Mouse (Mus musculus): ENCODE results near the gene Havcr2.

DNA sequence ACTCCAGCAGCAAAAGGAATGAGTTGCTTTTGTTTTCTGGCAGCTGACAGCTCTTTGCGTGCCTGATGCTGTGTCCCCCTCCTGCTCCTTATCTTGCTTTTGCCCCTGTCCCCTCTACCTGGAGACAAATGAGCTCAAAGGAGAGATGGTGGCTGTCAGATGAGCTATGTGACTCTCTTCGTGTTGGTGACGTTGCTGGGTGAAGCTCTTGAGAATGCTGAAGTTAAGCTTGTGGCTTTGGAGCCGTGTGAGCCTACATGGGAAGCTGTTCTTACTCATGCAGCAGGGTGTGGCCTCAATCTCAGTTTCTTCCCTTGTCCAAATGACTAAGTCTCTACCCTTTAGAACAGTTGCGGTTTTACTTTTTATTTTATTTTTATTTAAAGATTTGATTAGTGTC, 7.2 kb downstream of the Havcr2 start:
- TF ChIP-seq CTCF (IDR thresholded peaks at IDR 0.05; ENCODE audit: control insufficient read depth, insufficient read depth, insufficient read length): no peak
- TF ChIP-seq USF1 (IDR thresholded peaks at IDR 0.05; ENCODE audit: low read depth): no peak
- TF ChIP-seq MYOD1 (IDR thresholded peaks at IDR 0.05; ENCODE audit: control insufficient read depth, insufficient read length, low read depth): no peak

All from C2C12 (cell line).